Mouse (Mus musculus) bone marrow, adult 2 months (tissue): ENCODE data around the gene Habp2. TPM values are rescaled to one million over a fixed set of nuclear protein-coding genes. Genes with fewer than 3 reads are reported as not detected.
"Not testable (repeated sequence)": the region's sequence is repeated elsewhere in the genome, so short reads cannot be mapped to it uniquely, and the experiment has no call there.

Source experiments
- H3K27ac ChIP-seq: fragments of 200-500 bp; 2 replicates; pipeline ENCODE4 v1.5.1; 2012; ENCODE audit warnings: low read depth, mild to moderate bottlenecking, control low read depth, inconsistent platforms, low read length; ENCODE audit not compliant: control insufficient read depth, poor library complexity, insufficient read depth
- H3K4me1 ChIP-seq: fragments of 200-500 bp; 2 replicates; pipeline ENCODE4 v1.6.1; 2011; ENCODE audit warnings: low read length; ENCODE audit not compliant: control insufficient read depth, insufficient read depth
- H3K4me3 ChIP-seq: fragments of 200-500 bp; replicated peaks from 2 replicates; pipeline ENCODE3; 2011; ENCODE audit warnings: mild to moderate bottlenecking, low read depth, low read length, control low read depth; ENCODE audit not compliant: control insufficient read depth
- CTCF ChIP-seq: fragments of 200-500 bp; IDR thresholded peaks from 2 replicates; pipeline ENCODE4 v1.5.1; 2011; ENCODE audit warnings: low read length, control low read depth; ENCODE audit not compliant: control insufficient read depth, insufficient read depth
- POLR2A ChIP-seq: fragments of 200-500 bp; IDR thresholded peaks from 2 replicates; pipeline ENCODE4 v1.6.1; 2011; ENCODE audit warnings: low read depth, mild to moderate bottlenecking, control low read depth, low read length, borderline replicate concordance; ENCODE audit not compliant: control insufficient read depth
- WGBS: fragments of 180-500 bp; shearing (Covaris S2); methylation state at CpG from one replicate; pipeline ENCODE4 v1.1.7; 2018; 5-methylcytosine and 5-hydroxymethylcytosine counted together
- polyA plus RNA-seq: library from polyadenylated mRNA; stranded (reverse); fragments of >200 nt; gene quantifications from 2 replicates; pipeline ENCODE4 v1.2.4, GENCODE M21; 2011; ENCODE audit warnings: low replicate concordance; ENCODE audit not compliant: missing spikeins, insufficient read depth, insufficient read length

Habp2 gene
- polyA plus RNA-seq, 1 experiment = 0.92 TPM

GRCm38 (mm10) chr19:56356480-56357373, 69.8 kb downstream of the Habp2 start:
- Histone ChIP-seq H3K4me1 (no peaks in the 10 kb centered on the region), H3K27ac (no peak overlapping the region), H3K4me3 (no peak overlapping the region)
- TF ChIP-seq CTCF (peak; percentile 78; the same call in 1 of the 2 replicates), POLR2A (no peak)
- 37% methylated on average over 17 of the region's 17 CpGs for WGBS

- H3K4me1 ChIP-seq, H3K27ac ChIP-seq, H3K4me3 ChIP-seq: not testable (repeated sequence)
- WGBS = 64% methylated on average over 2 of the region's 2 CpGs
These were observed 70.4 kb downstream of the Habp2 start for GRCm38 (mm10) chr19:56357374-56357708.

- Histone ChIP-seq H3K27ac (no peak overlapping the region), H3K4me1 (no peaks in the 10 kb centered on the region), H3K4me3 (no peak overlapping the region)
- no peak for TF ChIP-seq POLR2A
- TF ChIP-seq CTCF = no peak
- 24% methylated on average over 2 of the region's 2 CpGs for WGBS
These were observed 72.0 kb downstream of the Habp2 start for GRCm38 (mm10) chr19:56358890-56359289.

GRCm38 (mm10) chr19:56363721-56364460, 77.0 kb downstream of the Habp2 start:
- WGBS = 55% methylated on average over 15 of the region's 15 CpGs
- H3K4me1 ChIP-seq = no peaks in the 10 kb centered on the region
- H3K27ac ChIP-seq = no peak overlapping the region
- no peak for TF ChIP-seq POLR2A
- TF ChIP-seq CTCF = no peak
- no peak overlapping the region for H3K4me3 ChIP-seq

GRCm38 (mm10) chr19:56364563-56364962, 77.6 kb downstream of the Habp2 start:
- H3K4me1 ChIP-seq = no peaks in the 10 kb centered on the region
- no peak overlapping the region for H3K27ac ChIP-seq
- WGBS = 87% methylated on average over 8 of the region's 8 CpGs

GRCm38 (mm10) chr19:56366168-56366567, 79.2 kb downstream of the Habp2 start:
- 82% methylated on average over 11 of the region's 11 CpGs for WGBS
- no peak overlapping the region for H3K27ac ChIP-seq
- TF ChIP-seq POLR2A (no peak), CTCF (no peak)
- H3K4me3 ChIP-seq = no peak overlapping the region
- H3K4me1 ChIP-seq = no peaks in the 10 kb centered on the region

More at GRCm38 (mm10) chr19:56364563-56364962, 77.6 kb downstream of the Habp2 start:
- no peak for TF ChIP-seq CTCF
- no peak for TF ChIP-seq POLR2A
- H3K4me3 ChIP-seq = no peak overlapping the region

GRCm38 (mm10) chr19:56366625-56367024, 79.7 kb downstream of the Habp2 start:
- H3K27ac ChIP-seq = no peak overlapping the region
- no peak overlapping the region for H3K4me3 ChIP-seq
- TF ChIP-seq CTCF (no peak), POLR2A (no peak)
- WGBS = 86% methylated on average over 9 of the region's 9 CpGs
- H3K4me1 ChIP-seq = no peaks in the 10 kb centered on the region

GRCm38 (mm10) chr19:56367778-56368177, 80.8 kb downstream of the Habp2 start:
- no peak for TF ChIP-seq POLR2A
- TF ChIP-seq CTCF = no peak
- H3K4me3 ChIP-seq = no peak overlapping the region
- no peaks in the 10 kb centered on the region for H3K4me1 ChIP-seq
- 63% methylated on average over 7 of the region's 7 CpGs for WGBS
- H3K27ac ChIP-seq = no peak overlapping the region
